Mouse (Mus musculus) brain, embryonic 14.5 days (tissue): ENCODE results near the gene Lrig3.

Experiments
- CTCF ChIP-seq: fragments of 200-500 bp; IDR thresholded peaks from 2 replicates; pipeline ENCODE4 v1.5.1; 2012; ENCODE audit warnings: inconsistent platforms, mild to moderate bottlenecking, moderate library complexity, borderline replicate concordance; ENCODE audit not compliant: insufficient read depth, insufficient read length; ENCODE audit errors: extremely low read depth
- POLR2A ChIP-seq: fragments of 200-500 bp; IDR thresholded peaks from 2 replicates; pipeline ENCODE4 v1.6.1; 2012; ENCODE audit warnings: mild to moderate bottlenecking, inconsistent platforms, borderline replicate concordance; ENCODE audit not compliant: poor library complexity, insufficient read depth, insufficient read length, severe bottlenecking; ENCODE audit errors: extremely low read depth

DNA sequence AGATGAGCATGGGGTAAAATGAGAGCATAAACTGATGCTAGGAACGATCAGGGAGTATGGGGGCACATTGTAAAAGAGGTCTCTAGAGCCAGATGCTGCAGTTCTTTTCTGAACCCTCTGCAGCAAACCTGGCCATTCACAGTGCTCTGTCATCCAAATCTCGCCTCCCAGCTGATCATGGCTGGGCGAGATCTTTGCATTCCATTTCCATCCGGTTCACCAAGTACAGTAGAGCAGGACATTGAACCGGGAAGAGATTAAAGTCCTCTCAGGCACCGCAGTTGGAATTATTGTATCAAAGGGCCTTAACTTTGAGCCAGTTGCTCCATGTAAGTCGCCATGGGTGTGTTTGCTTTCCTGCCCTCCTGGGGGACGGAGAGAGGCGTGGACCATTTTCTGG is 20.5 kb downstream of the Lrig3 start:
- TF ChIP-seq CTCF = no peak
- TF ChIP-seq POLR2A = no peak
